Mouse (Mus musculus): ENCODE results near the gene Il11ra1. TPM values are rescaled to one million over a fixed set of nuclear protein-coding genes. Genes with fewer than 3 reads are reported as not detected.
A peak's percentile ranks its signal among the peaks of the same experiment; 100 is the strongest.

Gene Il11ra1
- polyA plus RNA-seq, 1 experiment = 24.8 TPM

GRCm38 (mm10) chr4:41705922-41706754, 6.3 kb downstream of the Il11ra1 start:
- H3K36me3 ChIP-seq (ENCODE audit: control insufficient read depth, insufficient read depth, low read length) = no peaks in the 10 kb centered on the region
- no peaks in the 10 kb centered on the region; the same call in 1 of the 2 replicates for H3K27me3 ChIP-seq (ENCODE audit: control insufficient read depth, insufficient read depth, low read length)
- TF ChIP-seq POLR2A (IDR thresholded peaks at IDR 0.05; ENCODE audit: low read depth, low read length) = no peak
- TF ChIP-seq CTCF (IDR thresholded peaks at IDR 0.05; ENCODE audit: extremely low read depth, insufficient read length, insufficient replicate concordance, low read depth, low read length) = no peak
- no peak overlapping the region for H3K27ac ChIP-seq (ENCODE audit: insufficient read depth, low read depth, low read length)
- H3K4me3 ChIP-seq (ENCODE audit: low read depth, low read length) = no peak overlapping the region
- H3K4me1 ChIP-seq (ENCODE audit: control insufficient read depth, insufficient read depth, insufficient read length, low read length) = no peaks in the 10 kb centered on the region
- 53% methylated on average over 19 of the region's 19 CpGs for WGBS

DNA sequence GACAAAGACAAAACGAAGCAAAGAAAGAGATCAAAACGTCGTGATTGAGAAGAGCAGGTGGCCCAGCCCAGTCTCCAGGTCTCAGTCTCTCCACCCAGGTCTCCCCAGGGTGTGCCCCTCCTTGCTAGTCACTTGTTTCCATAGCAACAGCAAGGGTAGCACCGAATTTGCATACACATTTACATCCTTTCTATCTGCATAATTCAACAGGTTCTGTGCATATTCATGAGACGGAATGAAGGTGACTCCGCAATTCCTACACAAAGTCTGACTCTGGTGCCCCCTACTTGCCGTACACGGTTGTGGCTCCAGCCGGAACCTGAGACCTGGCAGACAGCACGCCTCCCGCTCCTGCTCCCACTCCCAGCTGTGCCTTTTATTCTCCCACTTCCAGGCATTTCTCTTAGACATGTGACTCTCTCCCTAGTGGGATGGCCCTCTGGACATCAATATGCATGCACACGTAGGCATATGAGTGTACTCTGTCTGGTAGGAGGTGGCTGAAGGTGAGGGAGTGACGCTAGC, 7.3 kb downstream of the Il11ra1 start:
- no peak overlapping the region for H3K27ac ChIP-seq (ENCODE audit: insufficient read depth, low read depth, low read length)
- H3K27me3 ChIP-seq (ENCODE audit: control insufficient read depth, insufficient read depth, low read length) = no peaks in the 10 kb centered on the region; the same call in 1 of the 2 replicates
- H3K4me3 ChIP-seq (ENCODE audit: low read depth, low read length) = no peak overlapping the region
- 7% methylated on average over 13 of the region's 13 CpGs for WGBS
- no peak for TF ChIP-seq POLR2A (IDR thresholded peaks at IDR 0.05; ENCODE audit: low read depth, low read length)
- peak; percentile 52 for TF ChIP-seq CTCF (IDR thresholded peaks at IDR 0.05; ENCODE audit: extremely low read depth, insufficient read length, insufficient replicate concordance, low read depth, low read length)
- H3K4me1 ChIP-seq (ENCODE audit: control insufficient read depth, insufficient read depth, insufficient read length, low read length) = peaks cover under 1% of the 10 kb centered on the region; the same call in 1 of the 2 replicates
- H3K36me3 ChIP-seq (ENCODE audit: control insufficient read depth, insufficient read depth, low read length) = no peaks in the 10 kb centered on the region

DNA sequence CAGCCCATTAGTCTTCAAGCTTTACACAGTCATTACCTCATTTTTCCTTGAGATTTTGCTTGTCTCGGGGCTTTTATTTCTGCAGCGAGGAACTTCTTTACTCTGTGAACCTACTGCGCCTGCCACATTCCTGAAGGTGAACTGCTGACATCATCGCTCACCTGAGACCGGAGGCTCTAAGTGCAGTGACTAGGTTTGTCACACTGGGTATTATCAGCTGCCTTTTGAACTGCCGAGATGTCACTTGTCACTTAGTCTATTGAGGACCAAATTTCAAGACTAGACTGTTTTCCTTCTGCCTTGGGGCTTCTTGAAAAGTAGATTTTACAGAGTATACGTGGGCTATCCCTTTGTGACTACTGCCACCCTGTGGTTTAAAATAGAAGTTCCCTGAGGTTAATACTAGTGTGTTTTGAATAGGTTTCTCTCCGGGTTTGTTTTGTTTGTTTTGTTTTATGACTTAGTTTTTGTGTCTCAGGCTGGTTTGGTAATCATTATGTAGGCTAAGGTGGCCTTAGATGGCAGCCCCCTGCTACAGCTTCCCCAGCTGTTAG, 8.5 kb downstream of the Il11ra1 start:
- TF ChIP-seq CTCF (IDR thresholded peaks at IDR 0.05; ENCODE audit: extremely low read depth, insufficient read length, insufficient replicate concordance, low read depth, low read length) (no peak), POLR2A (IDR thresholded peaks at IDR 0.05; ENCODE audit: low read depth, low read length) (no peak)
- Histone ChIP-seq H3K27ac (ENCODE audit: insufficient read depth, low read depth, low read length) (no peak overlapping the region), H3K4me3 (ENCODE audit: low read depth, low read length) (no peak overlapping the region), H3K36me3 (ENCODE audit: control insufficient read depth, insufficient read depth, low read length) (no peaks in the 10 kb centered on the region), H3K4me1 (ENCODE audit: control insufficient read depth, insufficient read depth, insufficient read length, low read length) (peaks cover 9% of the 10 kb centered on the region), H3K27me3 (ENCODE audit: control insufficient read depth, insufficient read depth, low read length) (no peaks in the 10 kb centered on the region; the same call in 1 of the 2 replicates)
- 22% methylated on average over 8 of the region's 8 CpGs for WGBS

DNA sequence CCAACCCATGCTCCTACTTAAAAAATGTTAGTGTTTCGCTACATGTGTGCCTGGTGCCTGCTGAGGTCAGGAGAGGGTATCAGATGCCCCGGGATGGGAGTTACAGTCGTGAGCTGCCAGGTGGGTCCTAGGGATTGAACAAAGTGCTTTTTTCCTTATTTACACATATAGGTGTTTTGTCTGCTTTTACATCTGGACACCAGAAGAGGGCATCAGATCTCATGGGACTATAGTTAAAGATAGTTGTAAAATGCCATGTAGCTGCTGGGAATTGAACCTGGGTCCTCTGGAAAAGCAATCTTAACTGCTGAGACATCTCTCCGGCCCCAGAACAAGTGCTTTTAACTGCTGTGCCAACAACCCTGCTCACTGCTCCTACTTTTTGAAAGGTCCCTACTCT, 10.4 kb downstream of the Il11ra1 start:
- H3K4me3 ChIP-seq (ENCODE audit: low read depth, low read length) = no peak overlapping the region
- no peak for TF ChIP-seq POLR2A (IDR thresholded peaks at IDR 0.05; ENCODE audit: low read depth, low read length)
- no peak for TF ChIP-seq CTCF (IDR thresholded peaks at IDR 0.05; ENCODE audit: extremely low read depth, insufficient read length, insufficient replicate concordance, low read depth, low read length)
- H3K36me3 ChIP-seq (ENCODE audit: control insufficient read depth, insufficient read depth, low read length) = no peaks in the 10 kb centered on the region
- 57% methylated on average over 4 of the region's 4 CpGs for WGBS
- no peak overlapping the region for H3K27ac ChIP-seq (ENCODE audit: insufficient read depth, low read depth, low read length)
- H3K4me1 ChIP-seq (ENCODE audit: control insufficient read depth, insufficient read depth, insufficient read length, low read length) = peaks cover 12% of the 10 kb centered on the region
- no peaks in the 10 kb centered on the region; the same call in 1 of the 2 replicates for H3K27me3 ChIP-seq (ENCODE audit: control insufficient read depth, insufficient read depth, low read length)

DNA sequence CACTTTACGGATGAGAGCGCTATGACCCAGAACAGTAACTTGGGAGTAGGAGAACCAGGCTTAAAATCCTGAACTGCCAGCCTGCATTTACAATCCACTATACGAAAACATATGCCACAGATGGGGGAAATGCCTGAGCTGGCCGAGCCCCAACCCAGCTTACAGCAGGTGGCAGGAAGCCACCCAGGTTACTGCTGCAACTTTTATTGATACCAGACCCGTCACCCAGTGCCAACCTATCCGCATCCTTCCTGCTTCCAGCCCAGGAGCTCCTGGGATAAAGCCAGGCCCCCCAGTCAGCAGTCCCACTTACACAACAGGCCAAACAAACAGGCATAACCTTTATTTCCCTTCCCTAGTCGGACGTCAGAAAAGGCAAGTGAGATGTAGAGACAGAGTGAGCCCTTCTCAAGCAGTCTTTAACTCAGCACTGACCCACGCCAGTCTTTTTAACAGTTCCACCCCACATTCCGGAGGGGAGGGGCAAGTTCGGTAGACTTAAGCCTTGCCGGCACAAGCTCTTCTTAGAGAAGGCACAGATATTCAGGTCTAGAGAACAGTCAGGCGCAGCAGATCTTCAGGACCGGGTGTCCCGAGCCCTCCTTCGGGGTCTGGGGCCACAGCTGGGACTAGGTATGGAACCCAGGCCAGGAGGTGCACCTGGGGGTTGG, 12.1 kb downstream of the Il11ra1 start:
- TF ChIP-seq POLR2A (IDR thresholded peaks at IDR 0.05; ENCODE audit: low read depth, low read length) (no peak), CTCF (IDR thresholded peaks at IDR 0.05; ENCODE audit: extremely low read depth, insufficient read length, insufficient replicate concordance, low read depth, low read length) (no peak)
- peak overlapping the region; percentile 78 for H3K4me3 ChIP-seq (ENCODE audit: low read depth, low read length)
- no peaks in the 10 kb centered on the region for H3K27me3 ChIP-seq (ENCODE audit: control insufficient read depth, insufficient read depth, low read length)
- no peak overlapping the region for H3K27ac ChIP-seq (ENCODE audit: insufficient read depth, low read depth, low read length)
- peaks cover 4% of the 10 kb centered on the region for H3K36me3 ChIP-seq (ENCODE audit: control insufficient read depth, insufficient read depth, low read length)
- H3K4me1 ChIP-seq (ENCODE audit: control insufficient read depth, insufficient read depth, insufficient read length, low read length) = peaks cover 12% of the 10 kb centered on the region
- WGBS = 35% methylated on average over 16 of the region's 16 CpGs

DNA sequence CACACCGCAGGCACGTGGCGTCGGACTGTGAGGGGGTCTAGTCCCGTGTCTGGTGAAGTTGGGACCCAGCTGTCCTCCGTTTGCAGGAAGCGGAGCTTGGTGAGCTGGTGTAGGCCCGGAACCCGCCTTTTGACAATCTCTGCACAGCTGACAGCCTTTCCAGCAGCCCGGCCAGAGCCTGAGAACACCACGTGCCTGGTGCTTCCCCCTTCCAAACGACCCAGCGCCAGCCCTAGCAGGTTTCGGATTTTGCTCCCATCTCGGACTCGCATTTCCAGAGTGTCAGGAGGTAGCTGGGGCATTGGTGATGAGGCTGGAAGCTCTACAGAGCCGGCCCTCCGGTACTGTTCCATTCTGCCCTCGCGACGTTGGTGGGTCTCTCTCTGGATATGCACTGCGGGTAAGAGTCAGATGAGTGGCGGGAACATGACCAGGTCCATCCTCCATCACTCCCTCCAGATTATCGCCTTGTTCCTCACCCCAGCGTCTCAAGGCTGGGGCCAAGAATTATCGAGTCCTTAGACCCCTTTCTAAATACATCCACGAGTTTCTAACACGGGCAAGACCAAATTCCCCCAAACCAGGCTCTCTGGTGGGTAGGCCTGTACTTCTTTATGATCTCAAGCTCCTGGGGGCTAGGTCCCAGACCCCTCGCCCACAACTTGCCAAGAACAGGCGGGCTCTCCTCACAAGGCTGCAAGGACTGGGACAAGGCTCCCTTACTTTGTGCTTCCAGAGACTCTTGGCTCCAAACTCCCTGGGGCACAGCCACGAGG, 12.8 kb downstream of the Il11ra1 start:
- H3K4me1 ChIP-seq (ENCODE audit: control insufficient read depth, insufficient read depth, insufficient read length, low read length) = peaks cover 12% of the 10 kb centered on the region
- TF ChIP-seq POLR2A (IDR thresholded peaks at IDR 0.05; ENCODE audit: low read depth, low read length) = no peak
- H3K27ac ChIP-seq (ENCODE audit: insufficient read depth, low read depth, low read length) = peak overlapping the region; percentile 37; the same call in 1 of the 2 replicates
- H3K4me3 ChIP-seq (ENCODE audit: low read depth, low read length) = peak overlapping the region; percentile 78
- H3K27me3 ChIP-seq (ENCODE audit: control insufficient read depth, insufficient read depth, low read length) = no peaks in the 10 kb centered on the region
- H3K36me3 ChIP-seq (ENCODE audit: control insufficient read depth, insufficient read depth, low read length) = peaks cover 9% of the 10 kb centered on the region
- WGBS = 22% methylated on average over 31 of the region's 31 CpGs
